ENCODE assay signal across 8 mouse cellular contexts in the genomic region with DNA sequence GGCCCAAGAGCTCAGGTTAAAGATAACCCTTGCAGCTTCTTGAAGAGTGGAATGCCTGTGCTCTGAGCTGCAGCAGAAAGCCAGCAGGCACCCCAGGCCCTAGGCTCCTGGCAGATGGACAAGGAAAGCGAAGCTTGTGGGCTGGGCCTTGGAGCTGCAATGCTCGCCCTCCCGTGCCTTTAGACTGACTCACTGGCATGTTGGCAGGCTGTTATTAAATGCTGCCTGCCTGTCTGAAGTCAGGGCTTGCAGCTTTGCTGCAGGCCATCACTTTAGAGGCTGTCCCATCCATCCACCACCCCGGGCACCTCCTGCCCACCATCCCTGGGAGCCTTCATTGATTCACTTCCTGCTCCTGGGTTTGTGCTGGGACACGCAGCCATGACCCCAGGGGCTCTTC. TPM values are rescaled to one million over a fixed set of nuclear protein-coding genes. Genes with fewer than 3 reads are reported as not detected.
DNase-seq lines count a peak whose midpoint lies in the region; ATAC-seq lines count a peak whose summit lies in the region.

No protein-coding gene starts in this region.

- ATAC-seq in hindbrain, embryonic 16.5 days: peak; percentile 45; the same call in 1 of the 2 replicates
- no peak for ATAC-seq in hindbrain, embryonic 11.5 days (ENCODE audit: low FRiP score)
- peak; percentile 84 for ATAC-seq in heart, embryonic 16.5 days (replicated peaks; ENCODE audit: extremely low read depth, insufficient read depth, low FRiP score)
- ATAC-seq in lung, embryonic 16.5 days (ENCODE audit: low read depth): peak; percentile 72
- no peak for ATAC-seq in frontal cortex, adult (ENCODE audit: low TSS enrichment)
- no peak for ATAC-seq in monocyte, adult 5-6 weeks (replicated peaks; ENCODE audit: insufficient number of reproducible peaks, low FRiP score, low TSS enrichment, poor library complexity, severe bottlenecking)

- H3K4me2 ChIP-seq in hindbrain, embryonic 16.5 days (ENCODE audit: low read length): no peak overlapping the region
- H3K4me2 ChIP-seq in hindbrain, embryonic 11.5 days (replicated peaks; ENCODE audit: low read depth, low read length): no peak overlapping the region
- no peak overlapping the region for H3K4me2 ChIP-seq in heart, embryonic 16.5 days (ENCODE audit: low read depth, low read length)
- H3K4me2 ChIP-seq in lung, embryonic 16.5 days (ENCODE audit: low read depth, low read length): no peak overlapping the region

- no peak overlapping the region for H3K4me3 ChIP-seq in hindbrain, embryonic 16.5 days (ENCODE audit: low read length)
- H3K4me3 ChIP-seq in hindbrain, embryonic 11.5 days (ENCODE audit: low read depth, low read length): no peak overlapping the region
- H3K4me3 ChIP-seq in embryonic facial prominence, embryonic 10.5 days: no peak overlapping the region
- no peak overlapping the region for H3K4me3 ChIP-seq in heart, embryonic 16.5 days (ENCODE audit: low read length)
- no peak overlapping the region for H3K4me3 ChIP-seq in lung, embryonic 16.5 days (ENCODE audit: low read length)

- H3K9ac ChIP-seq in hindbrain, embryonic 16.5 days (ENCODE audit: low read depth, low read length): no peak overlapping the region
- no peak overlapping the region for H3K9ac ChIP-seq in hindbrain, embryonic 11.5 days (ENCODE audit: low read depth, low read length)
- H3K9ac ChIP-seq in heart, embryonic 16.5 days (ENCODE audit: low read length): peak overlapping the region; percentile 4; the same call in 1 of the 2 replicates
- no peak overlapping the region for H3K9ac ChIP-seq in lung, embryonic 16.5 days (ENCODE audit: low read length)

- no peak for DNase-seq in hindbrain, embryonic 11.5 days (ENCODE audit: low spot score)
- DNase-seq in embryonic facial prominence, embryonic 10.5 days (ENCODE audit: low spot score): peak; percentile 20
- no peak for DNase-seq in layer of hippocampus, adult 18-20 months (ENCODE audit: low spot score in 2 of 2)

- H3K27ac ChIP-seq in hindbrain, embryonic 16.5 days (ENCODE audit: low read depth, low read length): no peak overlapping the region
- H3K27ac ChIP-seq in hindbrain, embryonic 11.5 days (ENCODE audit: low read depth, low read length): no peak overlapping the region
- H3K27ac ChIP-seq in embryonic facial prominence, embryonic 10.5 days (replicated peaks): no peak overlapping the region
- peak overlapping the region; percentile 79 for H3K27ac ChIP-seq in heart, embryonic 16.5 days (ENCODE audit: low read length)
- H3K27ac ChIP-seq in lung, embryonic 16.5 days (ENCODE audit: low read length): no peak overlapping the region

- no peaks in the 10 kb centered on the region for H3K9me3 ChIP-seq in hindbrain, embryonic 16.5 days (ENCODE audit: control insufficient read depth, low read length)
- H3K9me3 ChIP-seq in hindbrain, embryonic 11.5 days (ENCODE audit: control insufficient read depth, low read length): no peaks in the 10 kb centered on the region
- H3K9me3 ChIP-seq in embryonic facial prominence, embryonic 10.5 days: peaks cover 3% of the 10 kb centered on the region; the same call in 1 of the 2 replicates
- H3K9me3 ChIP-seq in heart, embryonic 16.5 days (replicated peaks; ENCODE audit: control insufficient read depth, low read length): peaks cover 6% of the 10 kb centered on the region; the same call in 1 of the 2 replicates
- 0 out of 2 replicates have a peak, but pooled peaks cover 3% of the 10 kb centered on the region for H3K9me3 ChIP-seq in lung, embryonic 16.5 days (ENCODE audit: control insufficient read depth, low read length)

- no peaks in the 10 kb centered on the region for H3K36me3 ChIP-seq in hindbrain, embryonic 16.5 days (ENCODE audit: control insufficient read depth, insufficient read depth, low read length)
- no peaks in the 10 kb centered on the region for H3K36me3 ChIP-seq in hindbrain, embryonic 11.5 days (ENCODE audit: control insufficient read depth, insufficient read depth, low read length)
- no peaks in the 10 kb centered on the region for H3K36me3 ChIP-seq in embryonic facial prominence, embryonic 10.5 days (replicated peaks)
- no peaks in the 10 kb centered on the region for H3K36me3 ChIP-seq in heart, embryonic 16.5 days (ENCODE audit: control insufficient read depth, insufficient read depth)
- no peaks in the 10 kb centered on the region for H3K36me3 ChIP-seq in lung, embryonic 16.5 days (ENCODE audit: control insufficient read depth, insufficient read depth, low read length)

- H3K4me1 ChIP-seq in hindbrain, embryonic 16.5 days (ENCODE audit: control insufficient read depth, insufficient read depth, low read depth, low read length): no peaks in the 10 kb centered on the region
- no peaks in the 10 kb centered on the region for H3K4me1 ChIP-seq in hindbrain, embryonic 11.5 days (replicated peaks; ENCODE audit: control insufficient read depth, insufficient read depth, low read length)
- H3K4me1 ChIP-seq in embryonic facial prominence, embryonic 10.5 days: no peaks in the 10 kb centered on the region
- peaks cover 10% of the 10 kb centered on the region for H3K4me1 ChIP-seq in heart, embryonic 16.5 days (ENCODE audit: control insufficient read depth, insufficient read depth, low read length)
- H3K4me1 ChIP-seq in lung, embryonic 16.5 days (replicated peaks; ENCODE audit: control insufficient read depth, insufficient read depth, low read length): 0 out of 2 replicates have a peak, but pooled peaks cover 2% of the 10 kb centered on the region

- no peaks in the 10 kb centered on the region for H3K27me3 ChIP-seq in hindbrain, embryonic 16.5 days (replicated peaks; ENCODE audit: control insufficient read depth, insufficient read depth, low read length)
- H3K27me3 ChIP-seq in hindbrain, embryonic 11.5 days (ENCODE audit: control insufficient read depth, insufficient read depth, low read length): no peaks in the 10 kb centered on the region
- H3K27me3 ChIP-seq in embryonic facial prominence, embryonic 10.5 days (replicated peaks; ENCODE audit: low read depth, poor library complexity, severe bottlenecking): no peaks in the 10 kb centered on the region
- no peaks in the 10 kb centered on the region for H3K27me3 ChIP-seq in heart, embryonic 16.5 days (ENCODE audit: control insufficient read depth, insufficient read depth, low read length)
- H3K27me3 ChIP-seq in lung, embryonic 16.5 days (ENCODE audit: control insufficient read depth, insufficient read depth, low read depth, low read length): no peaks in the 10 kb centered on the region

- WGBS in hindbrain, embryonic 16.5 days: 58% methylated on average over 5 of the region's 5 CpGs
- WGBS in hindbrain, embryonic 11.5 days: 80% methylated on average over 5 of the region's 5 CpGs
- 76% methylated on average over 5 of the region's 5 CpGs for WGBS in embryonic facial prominence, embryonic 10.5 days
- 39% methylated on average over 5 of the region's 5 CpGs for WGBS in heart, embryonic 16.5 days
- WGBS in lung, embryonic 16.5 days: 35% methylated on average over 5 of the region's 5 CpGs

RNA-seq across cellular contexts. Expression of a gene that starts 44.0 kb away (rescaled TPM):
- polyA plus RNA-seq in hindbrain, embryonic 16.5 days (2015; fragmentation: Nextera tagmentation; extraction: Ambion mirVana): 39.0 and 48.5 TPM in 2 replicates
- polyA plus RNA-seq in hindbrain, embryonic 11.5 days (2014; fragmentation: Nextera tagmentation; extraction: Ambion mirVana): 16.9 and 20.9 TPM in 2 replicates
- polyA plus RNA-seq in embryonic facial prominence, embryonic 10.5 days (2016; fragmentation: Nextera tagmentation; extraction: Ambion mirVana): 13.0 and 13.5 TPM in 2 replicates
- 15.1 and 15.7 TPM in 2 replicates for polyA plus RNA-seq in heart, embryonic 16.5 days (2015; fragmentation: Nextera tagmentation; extraction: Ambion mirVana)
- polyA plus RNA-seq in lung, embryonic 16.5 days (2015; fragmentation: Nextera tagmentation; extraction: Ambion mirVana): 11.9 and 12.9 TPM in 2 replicates
- total RNA-seq in monocyte, adult 5-6 weeks (2017): 18.7 to 39.0 TPM (median 26.6 TPM) in 3 replicates
- total RNA-seq in layer of hippocampus, adult 18-20 months (2021): 10 to 100 TPM; 21.7 to 22.1 TPM

Comparison
In these comparisons a context has a peak if more than half of its experiments do, and no peak if none do; other contexts are left out.
1. ATAC-seq: peak in hindbrain, embryonic 16.5 days (single experiment), heart, embryonic 16.5 days (single experiment) and lung, embryonic 16.5 days (single experiment); none in hindbrain, embryonic 11.5 days (single experiment), frontal cortex, adult (single experiment) and monocyte, adult 5-6 weeks (single experiment).